ENCODE assay signal across 20 mouse cellular contexts in the genomic region with DNA sequence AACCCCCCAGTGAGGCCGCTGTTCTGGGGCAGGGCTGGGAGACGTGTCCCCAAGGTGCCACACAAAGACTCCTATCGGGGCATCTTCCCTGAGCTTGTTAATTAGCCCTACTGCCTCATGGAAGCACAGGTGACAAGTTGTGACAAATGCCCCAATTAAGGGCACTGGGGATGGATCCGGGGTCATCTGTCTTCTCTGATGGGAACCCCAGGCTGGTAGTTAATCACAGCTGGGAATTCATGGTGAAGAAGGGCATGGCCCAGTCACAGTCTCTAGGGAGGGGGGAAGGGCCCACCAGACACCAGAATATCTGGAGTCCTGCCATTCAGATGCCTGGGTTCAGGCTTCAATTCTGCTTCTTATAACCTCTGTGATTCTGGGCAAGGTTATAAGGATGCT.
DNase-seq lines count a peak whose midpoint lies in the region; ATAC-seq and TF ChIP-seq lines count a peak whose summit lies in the region.
"Had no signal": no experiment of that assay in that cellular context is flagged by ENCODE, and none has a peak within 500 bp of the region (broad histone marks: within the 10 kb centered on the region; RNA-seq: fewer than 3 reads in every experiment).

No protein-coding gene starts in this region.

- 12% methylated on average over 4 of the region's 4 CpGs for WGBS in kidney, embryonic 15.5 days
- 19% methylated on average over 4 of the region's 4 CpGs for WGBS in hindbrain, embryonic 11.5 days
- 8% methylated on average over 4 of the region's 4 CpGs for WGBS in neural tube, embryonic 11.5 days
- 8% methylated on average over 4 of the region's 4 CpGs for WGBS in lung, postnatal 0 days

- peaks cover 16% of the 10 kb centered on the region for H3K4me1 ChIP-seq in kidney, embryonic 15.5 days
- no peaks in the 10 kb centered on the region; the same call in 1 of the 2 replicates for H3K4me1 ChIP-seq in hindbrain, embryonic 11.5 days (replicated peaks; ENCODE audit: control insufficient read depth, insufficient read depth, low read length)
- H3K4me1 ChIP-seq in neural tube, embryonic 11.5 days (ENCODE audit: control insufficient read depth, insufficient read depth, low read length), result peaks cover 6% of the 10 kb centered on the region; the same call in 1 of the 2 replicates
- H3K4me1 ChIP-seq in lung, postnatal 0 days (ENCODE audit: insufficient read depth, low read depth, low read length), result no peaks in the 10 kb centered on the region
- H3K4me1 ChIP-seq: embryonic facial prominence, embryonic 13.5 days; lung, embryonic 15.5 days had no signal

- DNase-seq in kidney, postnatal 36 days, result no peak
- peak; percentile 35 for DNase-seq in brain, embryonic 14.5 days (ENCODE audit: low read depth)
- peak; percentile 60 for DNase-seq in hindbrain, embryonic 11.5 days (ENCODE audit: low spot score)
- peak; percentile 63 for DNase-seq in neural tube, embryonic 11.5 days (ENCODE audit: low spot score)
- no peak for DNase-seq in left cerebral cortex, postnatal 10 days (ENCODE audit: extremely low spot score in 1 of 2, low spot score in 2 of 2)
- DNase-seq in lung, postnatal 0 days (ENCODE audit: low spot score), result no peak
- DNase-seq: adrenal gland, adult 2 months; cerebellum, adult 11 months; cerebellum, postnatal 14 days; gastrocnemius, adult 2 months; heart, adult 11 months; heart, postnatal 4 days; left cerebral cortex, postnatal 4 days; right cerebral cortex, postnatal 25 days; thymus, postnatal 25 days had no signal

- no peaks in the 10 kb centered on the region for H3K9me3 ChIP-seq in kidney, embryonic 15.5 days (replicated peaks)
- H3K9me3 ChIP-seq in hindbrain, embryonic 11.5 days (ENCODE audit: control insufficient read depth, low read length), result no peaks in the 10 kb centered on the region
- no peaks in the 10 kb centered on the region for H3K9me3 ChIP-seq in neural tube, embryonic 11.5 days (ENCODE audit: control insufficient read depth, low read length)
- H3K9me3 ChIP-seq in lung, postnatal 0 days (ENCODE audit: low read length), result no peaks in the 10 kb centered on the region
- H3K9me3 ChIP-seq: embryonic facial prominence, embryonic 13.5 days; lung, embryonic 15.5 days had no signal

- intact Hi-C loops in left cerebral cortex, postnatal 10 days (cut with DNase I), result no loop called here

- H3K4me3 ChIP-seq in kidney, embryonic 15.5 days (replicated peaks), result no peak overlapping the region
- no peak overlapping the region for H3K4me3 ChIP-seq in hindbrain, embryonic 11.5 days (ENCODE audit: low read depth, low read length)
- H3K4me3 ChIP-seq in neural tube, embryonic 11.5 days (ENCODE audit: low read depth, low read length), result no peak overlapping the region
- H3K4me3 ChIP-seq in lung, postnatal 0 days (ENCODE audit: low read depth, low read length), result no peak overlapping the region
- H3K4me3 ChIP-seq: embryonic facial prominence, embryonic 13.5 days; gastrocnemius, adult 2 months; lung, embryonic 15.5 days had no signal

- peak; percentile 26; the same call in 1 of the 2 replicates for ATAC-seq in kidney, embryonic 15.5 days (replicated peaks; ENCODE audit: low FRiP score)
- peak; percentile 81 for ATAC-seq in hindbrain, embryonic 11.5 days (ENCODE audit: low FRiP score)
- ATAC-seq in neural tube, embryonic 11.5 days (ENCODE audit: insufficient read depth, low FRiP score, low TSS enrichment), result no peak
- no peak for ATAC-seq in lung, postnatal 0 days
- ATAC-seq: intestine, embryonic 16.5 days had no signal

- peaks cover 13% of the 10 kb centered on the region for H3K27me3 ChIP-seq in kidney, embryonic 15.5 days
- H3K27me3 ChIP-seq in hindbrain, embryonic 11.5 days (ENCODE audit: control insufficient read depth, insufficient read depth, low read length), result 0 out of 2 replicates have a peak, but pooled peaks cover 2% of the 10 kb centered on the region
- no peaks in the 10 kb centered on the region for H3K27me3 ChIP-seq in neural tube, embryonic 11.5 days (ENCODE audit: control insufficient read depth, insufficient read depth, low read length)
- H3K27me3 ChIP-seq in lung, postnatal 0 days (replicated peaks; ENCODE audit: insufficient read depth, low read length), result no peaks in the 10 kb centered on the region
- H3K27me3 ChIP-seq: embryonic facial prominence, embryonic 13.5 days; lung, embryonic 15.5 days had no signal

- no peak for TF ChIP-seq CTCF in brain, embryonic 14.5 days (IDR thresholded peaks at IDR 0.05; ENCODE audit: borderline replicate concordance, extremely low read depth, insufficient read depth, insufficient read length)
- TF ChIP-seq CTCF in lung, postnatal 0 days (IDR thresholded peaks at IDR 0.05), result no peak

- no peaks in the 10 kb centered on the region for H3K36me3 ChIP-seq in kidney, embryonic 15.5 days
- no peaks in the 10 kb centered on the region for H3K36me3 ChIP-seq in hindbrain, embryonic 11.5 days (ENCODE audit: control insufficient read depth, insufficient read depth, low read length)
- no peaks in the 10 kb centered on the region for H3K36me3 ChIP-seq in neural tube, embryonic 11.5 days (ENCODE audit: control insufficient read depth, insufficient read depth, low read length)
- no peaks in the 10 kb centered on the region for H3K36me3 ChIP-seq in lung, postnatal 0 days (ENCODE audit: insufficient read depth, low read length)
- H3K36me3 ChIP-seq: embryonic facial prominence, embryonic 13.5 days; lung, embryonic 15.5 days had no signal

- H3K9ac ChIP-seq in kidney, embryonic 15.5 days, result no peak overlapping the region
- H3K9ac ChIP-seq in hindbrain, embryonic 11.5 days (ENCODE audit: low read depth, low read length), result no peak overlapping the region
- H3K9ac ChIP-seq in neural tube, embryonic 11.5 days (ENCODE audit: low read length), result no peak overlapping the region
- H3K9ac ChIP-seq in lung, postnatal 0 days (replicated peaks; ENCODE audit: low read depth), result no peak overlapping the region
- H3K9ac ChIP-seq: embryonic facial prominence, embryonic 13.5 days; lung, embryonic 15.5 days had no signal

- no peak overlapping the region for H3K4me2 ChIP-seq in kidney, embryonic 15.5 days
- no peak overlapping the region for H3K4me2 ChIP-seq in hindbrain, embryonic 11.5 days (replicated peaks; ENCODE audit: low read depth, low read length)
- H3K4me2 ChIP-seq in neural tube, embryonic 11.5 days (ENCODE audit: low read depth), result no peak overlapping the region
- H3K4me2 ChIP-seq in lung, postnatal 0 days (replicated peaks; ENCODE audit: low read depth, low read length), result no peak overlapping the region
- H3K4me2 ChIP-seq: embryonic facial prominence, embryonic 13.5 days; liver, embryonic 11.5 days; lung, embryonic 15.5 days had no signal

- TF ChIP-seq EP300 in lung, postnatal 0 days (IDR thresholded peaks at IDR 0.05), result no peak

- no peak overlapping the region for H3K27ac ChIP-seq in kidney, embryonic 15.5 days
- H3K27ac ChIP-seq in hindbrain, embryonic 11.5 days (ENCODE audit: low read depth, low read length), result no peak overlapping the region
- no peak overlapping the region for H3K27ac ChIP-seq in neural tube, embryonic 11.5 days (ENCODE audit: low read depth, low read length)
- no peak overlapping the region for H3K27ac ChIP-seq in lung, postnatal 0 days (ENCODE audit: low read length)
- H3K27ac ChIP-seq: embryonic facial prominence, embryonic 13.5 days; gastrocnemius, adult 2 months; lung, embryonic 15.5 days had no signal

- no peak for TF ChIP-seq POLR2A in brain, embryonic 14.5 days (IDR thresholded peaks at IDR 0.05; ENCODE audit: borderline replicate concordance, extremely low read depth, insufficient read depth, insufficient read length, poor library complexity, severe bottlenecking)

Comparison
In these comparisons a context has a peak if more than half of its experiments do, and no peak if none do; other contexts are left out.
1. ATAC-seq: peak in kidney, embryonic 15.5 days (single experiment) and hindbrain, embryonic 11.5 days (single experiment); none in neural tube, embryonic 11.5 days (single experiment) and lung, postnatal 0 days (single experiment).
2. DNase-seq: peak in brain, embryonic 14.5 days (single experiment), hindbrain, embryonic 11.5 days (single experiment) and neural tube, embryonic 11.5 days (single experiment); none in kidney, postnatal 36 days (0 of 2), left cerebral cortex, postnatal 10 days (0 of 2) and lung, postnatal 0 days (single experiment).